Mouse (Mus musculus): ENCODE measurements around the gene Reep6. TPM values are rescaled to one million over a fixed set of nuclear protein-coding genes. Genes with fewer than 3 reads are reported as not detected.
A peak's percentile ranks its signal among the peaks of the same experiment; 100 is the strongest.
"Not testable (repeated sequence)": the region's sequence is repeated elsewhere in the genome, so short reads cannot be mapped to it uniquely, and the experiment has no call there.

Gene Reep6
- polyA plus RNA-seq, 2 experiments from 2014 or later, result not detected

- ATAC-seq, result no peak
Observed at GRCm38 (mm10) chr10:80330084-80330483, 331 bp downstream of the Reep6 start.

DNA sequence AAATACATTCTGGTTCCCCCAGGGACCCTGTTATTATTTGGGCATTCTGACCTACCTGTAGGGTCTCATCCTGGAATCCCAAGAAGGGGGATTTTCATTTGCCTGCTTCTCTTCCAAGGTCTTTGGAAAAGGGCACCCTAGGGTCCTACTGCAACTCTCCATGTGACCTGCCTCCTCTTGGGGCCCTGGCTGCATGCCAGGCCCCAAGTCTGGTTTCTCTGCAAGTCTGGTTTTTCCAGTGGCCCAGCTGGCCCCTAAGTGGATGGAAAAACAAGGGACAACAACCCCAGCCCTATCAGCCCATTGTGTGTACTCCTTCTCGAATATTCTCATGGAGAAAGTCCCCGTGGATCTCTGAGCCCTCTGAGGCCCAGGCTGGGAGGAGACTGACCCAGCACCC, 1.1 kb downstream of the Reep6 start:
- no peak for ATAC-seq

- ATAC-seq, result no peak
Observed at GRCm38 (mm10) chr10:80331636-80332524, 2.1 kb downstream of the Reep6 start.

DNA sequence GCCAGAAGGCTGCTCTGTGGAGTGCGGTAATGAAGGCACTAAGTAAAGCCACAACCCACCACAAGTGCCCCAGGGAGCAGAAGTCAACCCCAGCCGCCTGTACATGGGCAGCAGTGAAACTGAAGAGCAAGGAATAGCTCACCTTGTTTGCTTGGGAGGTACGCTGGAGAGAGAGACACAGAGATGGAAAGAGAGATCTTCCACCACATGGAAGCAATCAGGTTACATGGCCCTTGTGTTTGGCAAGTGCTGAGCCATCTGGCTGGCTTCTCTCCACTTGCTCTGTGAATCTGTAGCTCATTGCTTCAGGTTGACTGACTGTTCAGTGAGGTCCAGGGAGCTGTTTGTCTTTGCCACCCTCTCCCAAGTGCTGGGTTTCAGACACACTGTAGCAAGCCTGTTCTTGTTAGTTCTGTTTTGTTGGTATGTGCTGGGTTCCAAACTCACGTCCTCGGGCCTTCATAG, 2.8 kb downstream of the Reep6 start:
- no peak for ATAC-seq

GRCm38 (mm10) chr10:80336263-80336662, 6.5 kb downstream of the Reep6 start:
- ATAC-seq, result no peak

DNA sequence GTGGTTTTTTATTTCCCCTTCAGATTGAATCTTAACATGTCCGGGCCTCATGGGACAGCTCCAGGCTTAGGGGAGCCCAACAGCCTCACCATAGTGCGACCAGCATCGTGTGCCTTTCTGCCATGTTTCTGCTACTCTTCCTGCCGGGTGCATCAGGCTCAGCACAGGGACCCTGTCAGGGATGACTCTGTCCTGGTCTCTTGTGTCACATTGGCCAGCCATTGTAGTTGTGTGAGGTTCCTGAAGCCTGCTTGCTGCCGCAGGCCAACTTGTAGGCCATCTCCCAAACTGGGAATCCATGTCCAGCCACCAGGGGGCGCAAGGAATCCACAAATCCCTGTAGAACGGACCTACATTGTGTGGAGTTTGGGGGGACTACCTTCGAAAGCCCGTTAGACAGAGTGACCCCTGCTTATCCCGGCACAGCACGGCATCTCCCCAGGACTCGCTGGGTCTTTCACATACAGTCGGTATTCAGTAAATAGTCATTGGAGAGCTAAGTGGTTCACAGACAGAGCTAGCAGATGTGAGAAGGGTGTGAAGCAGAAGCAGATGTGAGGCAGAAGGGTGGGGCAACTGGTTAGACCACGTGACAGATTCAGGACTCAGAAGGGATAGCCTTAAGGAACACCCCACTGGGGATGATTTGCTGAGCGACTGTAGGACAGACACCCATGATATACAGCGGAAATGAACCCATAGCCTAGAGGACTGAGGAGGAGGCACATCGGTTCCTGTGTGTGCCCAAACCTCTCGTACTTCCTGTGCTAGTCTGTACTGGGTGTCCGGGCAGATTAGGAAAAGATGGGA, 10.4 kb downstream of the Reep6 start:
- peak; percentile 31 for ATAC-seq

GRCm38 (mm10) chr10:80341026-80341425, 11.3 kb downstream of the Reep6 start:
- no peak for ATAC-seq

DNA sequence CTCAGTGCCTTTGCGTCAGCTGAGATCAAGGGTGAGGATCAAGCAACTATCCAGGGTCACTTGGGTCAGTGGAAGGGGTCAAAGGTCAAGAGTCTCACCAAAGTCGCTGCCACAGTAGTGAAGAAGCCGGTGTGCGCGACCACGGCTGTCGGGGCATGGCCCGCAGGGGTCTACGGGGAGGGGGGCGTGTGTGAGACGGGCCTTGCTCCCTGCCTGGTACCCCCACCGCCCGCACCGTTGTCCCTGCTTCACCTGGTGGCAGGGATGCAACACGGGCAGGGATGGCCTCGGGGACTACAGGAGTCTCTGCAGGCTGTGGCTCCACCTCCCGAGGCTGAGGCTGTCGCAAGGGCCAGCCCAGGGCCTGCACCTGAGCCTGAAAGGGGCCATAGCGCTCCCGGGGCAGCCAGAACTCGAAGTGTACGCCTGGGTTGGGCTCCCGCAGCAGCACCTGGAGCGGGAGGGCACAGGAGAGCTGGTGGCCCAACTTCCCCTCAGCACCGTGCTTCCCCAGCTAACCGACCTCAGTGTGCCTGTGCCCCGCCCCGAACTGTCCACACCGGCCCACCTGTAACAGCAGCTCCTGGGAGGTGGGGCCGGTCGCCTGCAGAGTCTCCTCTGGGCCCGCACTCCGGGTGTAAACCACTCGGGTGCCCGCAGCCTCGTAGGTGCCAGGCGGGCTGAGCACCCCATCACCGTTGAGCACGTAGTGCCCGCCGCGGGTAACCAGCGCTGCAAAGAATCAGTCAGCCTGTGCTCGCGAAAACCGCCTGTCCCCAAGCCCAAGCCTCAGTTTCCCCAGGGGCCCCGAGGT, 11.9 kb downstream of the Reep6 start:
- no peak for ATAC-seq

GRCm38 (mm10) chr10:80342305-80342748, 12.6 kb downstream of the Reep6 start:
- ATAC-seq, result no peak

- ATAC-seq, result peak; percentile 58
Observed at GRCm38 (mm10) chr10:80342749-80343424, 13.1 kb downstream of the Reep6 start.

- ATAC-seq, result no peak
Observed at GRCm38 (mm10) chr10:80343425-80343895, 13.7 kb downstream of the Reep6 start.

DNA sequence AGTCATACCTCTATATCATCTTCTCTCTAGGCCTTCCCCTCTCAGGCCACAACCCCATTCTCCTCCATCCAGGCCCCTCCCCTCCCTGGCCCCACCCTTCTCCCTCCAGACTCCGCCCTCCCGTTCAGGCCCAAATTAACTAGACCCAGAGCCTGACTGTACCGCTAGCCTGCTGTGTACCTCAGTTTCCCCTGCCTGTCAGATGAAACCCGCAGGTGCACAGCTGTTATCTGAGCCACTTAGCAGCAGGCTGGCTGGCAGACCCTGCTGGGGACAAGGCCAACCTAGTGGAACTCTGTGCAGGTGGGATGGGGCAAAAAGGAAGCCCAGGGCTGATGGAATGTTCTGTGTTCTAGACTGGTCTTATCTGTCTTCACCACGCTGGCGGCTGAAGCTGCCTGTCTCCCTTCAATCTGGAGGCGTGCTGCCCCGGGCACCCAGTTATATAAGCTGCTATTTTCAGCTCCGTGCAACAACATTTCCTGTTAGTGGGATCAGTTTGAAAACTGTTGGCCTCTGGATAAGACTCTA, 14.4 kb downstream of the Reep6 start:
- no peak for ATAC-seq

DNA sequence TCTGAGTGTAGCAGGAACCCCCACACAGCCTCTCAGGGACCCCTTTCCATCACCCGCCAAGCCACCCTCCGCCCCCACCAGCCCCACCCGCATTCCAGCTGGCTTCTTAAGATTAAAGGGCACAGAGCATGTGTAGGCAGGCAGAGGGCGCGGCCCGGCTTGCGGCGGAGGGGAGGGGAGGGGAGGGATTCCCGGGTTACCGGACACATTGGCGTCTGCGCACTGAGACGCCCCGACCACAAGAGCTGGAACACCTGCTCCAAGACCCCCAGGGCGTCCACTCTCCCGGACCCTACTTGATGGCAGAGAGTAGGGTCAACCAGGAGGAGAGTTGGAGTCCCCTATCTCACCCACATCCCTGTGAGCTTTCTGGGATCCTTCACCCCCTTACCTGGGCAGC, 15.4 kb downstream of the Reep6 start:
- ATAC-seq, result no peak

DNA sequence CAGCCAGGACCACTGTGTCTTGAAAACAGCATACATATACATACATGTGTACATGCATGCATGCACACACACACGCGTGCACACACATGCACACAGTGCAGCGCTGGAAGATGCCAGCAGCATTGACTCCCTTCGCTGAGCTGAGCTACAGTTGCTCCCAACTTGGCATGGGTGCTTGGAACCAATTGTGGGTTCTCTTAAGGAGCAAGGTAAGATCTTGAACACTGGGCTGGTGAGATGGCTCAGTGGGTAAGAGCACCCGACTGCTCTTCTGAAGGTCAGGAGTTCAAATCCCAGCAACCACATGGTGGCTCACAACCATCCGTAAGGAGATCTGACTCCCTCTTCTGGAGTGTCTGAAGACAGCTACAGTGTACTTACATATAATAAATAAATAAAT, 16.2 kb downstream of the Reep6 start:
- ATAC-seq, result not testable (repeated sequence)

DNA sequence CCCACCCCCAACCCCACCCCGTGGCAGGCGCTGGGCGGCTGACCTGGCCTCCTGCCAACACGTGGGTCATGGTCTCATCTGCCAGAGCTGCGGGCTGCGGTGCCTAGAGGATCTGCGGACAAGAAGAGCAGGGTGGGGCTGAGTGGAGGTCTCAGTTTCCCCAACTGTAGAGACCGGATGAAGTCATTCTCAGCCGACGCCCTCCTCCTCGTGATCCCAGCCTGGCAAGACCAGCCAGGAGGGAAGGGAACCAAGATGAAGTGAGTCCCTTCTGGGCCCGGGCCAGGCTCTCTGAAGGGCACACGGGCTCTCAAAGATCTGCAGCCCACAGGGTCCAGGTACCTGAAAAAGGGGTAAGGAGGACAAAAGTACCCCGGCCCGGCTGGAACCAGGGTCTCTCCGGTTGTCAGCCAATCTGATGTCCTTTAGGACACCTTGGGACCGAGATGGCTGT, 17.8 kb downstream of the Reep6 start:
- ATAC-seq, result no peak

- peak; percentile 60 for ATAC-seq
Observed at GRCm38 (mm10) chr10:80348244-80348781, 18.6 kb downstream of the Reep6 start, which contains the start of gene Adamtsl5. TSS of gene Adamtsl5 (minus strand) at chr10:80348412.

DNA sequence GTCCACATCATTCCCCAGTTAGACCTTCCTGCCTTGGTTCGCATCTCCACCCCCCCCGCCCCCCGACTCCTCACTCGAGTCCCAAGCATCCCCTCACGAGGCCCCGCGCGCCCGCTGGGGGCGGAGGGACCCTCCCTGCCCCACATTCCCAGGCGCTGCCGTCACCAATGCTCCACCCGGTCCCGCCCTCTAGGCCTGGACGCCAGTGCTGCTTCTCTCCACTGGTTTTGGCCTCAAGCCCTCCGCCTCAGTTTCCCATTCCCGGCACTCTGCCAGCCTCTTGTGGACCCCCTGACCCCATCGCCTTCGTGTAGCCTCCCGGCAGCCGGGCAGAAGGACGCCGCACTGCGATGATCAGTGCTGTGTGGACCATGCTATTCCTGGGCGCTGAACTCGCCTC, 19.2 kb downstream of the Reep6 start:
- no peak for ATAC-seq

- peak; percentile 69 for ATAC-seq
Observed at GRCm38 (mm10) chr10:80350292-80350691, 20.5 kb downstream of the Reep6 start.

GRCm38 (mm10) chr10:80351896-80352295, 22.1 kb downstream of the Reep6 start:
- ATAC-seq, result no peak

DNA sequence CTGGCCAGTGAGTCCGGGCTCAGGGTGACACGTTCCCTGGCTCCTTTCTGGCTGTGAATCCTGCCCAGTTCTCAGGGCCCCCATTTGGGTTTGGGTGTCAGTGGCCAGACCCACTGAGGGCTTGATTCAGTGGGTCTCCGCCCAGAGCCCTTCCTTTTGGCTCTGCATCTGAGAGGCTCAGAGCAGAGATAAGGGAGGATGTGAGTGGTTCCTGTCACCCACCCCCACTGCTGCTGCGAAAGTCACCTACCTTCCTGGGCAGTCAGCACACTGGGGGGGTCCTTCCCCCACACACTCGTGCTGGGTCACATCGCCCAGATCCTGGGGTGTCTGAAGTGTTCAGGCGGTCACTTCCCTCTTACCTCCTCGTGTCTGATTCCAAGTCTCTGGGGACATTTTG, 23.0 kb downstream of the Reep6 start:
- ATAC-seq, result no peak

- ATAC-seq, result no peak
Observed at GRCm38 (mm10) chr10:80355431-80355830, 25.7 kb downstream of the Reep6 start.

Measured in activated CD4-positive, CD25-positive, alpha-beta regulatory T cell, adult 4 months (primary cell).